Mouse (Mus musculus): Measurements from ENCODE around the gene Mycn.

Gene Mycn

GRCm38 (mm10) chr12:12928239-12928638 is 13.5 kb downstream of the Mycn start:
- intact Hi-C loops (cut with DNase I) = no loop called here

DNA sequence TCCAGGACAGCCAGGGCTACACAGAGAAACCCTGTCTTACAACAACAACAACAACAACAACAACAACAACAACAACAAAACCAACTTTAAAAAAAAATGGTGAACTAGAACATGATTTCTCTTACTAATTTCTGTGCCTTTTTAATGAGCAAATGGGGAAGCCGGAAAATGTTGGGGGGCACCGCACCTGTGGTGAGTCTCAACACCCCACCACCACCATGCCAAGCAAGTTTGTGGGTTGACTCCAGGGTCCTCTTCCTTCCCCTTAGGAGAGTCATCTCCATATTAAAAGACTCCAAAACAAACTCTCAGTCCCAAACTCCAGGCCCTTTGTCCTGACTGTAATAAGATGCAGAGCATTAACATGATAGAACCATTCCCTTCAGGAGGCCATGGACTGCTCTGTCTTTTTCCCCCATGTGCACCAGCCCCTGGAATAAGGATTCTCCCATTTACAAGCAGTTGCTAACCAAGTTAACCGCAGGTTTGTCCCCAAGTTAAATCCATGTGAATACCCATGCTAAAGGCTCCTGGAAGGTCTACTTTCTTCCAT is 14.7 kb downstream of the Mycn start:
- intact Hi-C loops (cut with DNase I) = no loop called here

- intact Hi-C loops (cut with DNase I) = no loop called here
These were observed 17.3 kb downstream of the Mycn start for GRCm38 (mm10) chr12:12924446-12924845.

- intact Hi-C loops (cut with DNase I) = no loop called here
These were observed 21.3 kb downstream of the Mycn start for GRCm38 (mm10) chr12:12920166-12921157.

DNA sequence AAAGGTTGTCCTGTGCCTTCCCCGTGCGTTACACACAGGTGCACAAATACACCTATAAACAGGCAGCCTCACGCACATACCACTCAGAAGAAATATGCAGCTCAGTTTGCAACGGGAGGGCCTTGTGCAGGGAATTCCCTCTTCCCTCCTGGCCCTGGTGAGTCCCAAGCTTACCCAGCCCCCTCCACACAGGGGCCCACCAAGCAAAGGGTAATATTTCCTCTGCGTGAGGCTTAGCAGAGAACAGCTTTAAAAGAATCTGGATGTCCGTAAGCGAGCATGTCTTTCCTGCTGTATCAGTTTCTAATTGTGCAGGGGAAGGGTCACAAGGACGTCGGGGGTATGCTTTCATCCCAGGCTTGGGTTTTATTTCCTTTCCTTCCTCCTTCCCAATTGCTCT is 25.4 kb downstream of the Mycn start:
- intact Hi-C loops (cut with DNase I) = no loop called here

DNA sequence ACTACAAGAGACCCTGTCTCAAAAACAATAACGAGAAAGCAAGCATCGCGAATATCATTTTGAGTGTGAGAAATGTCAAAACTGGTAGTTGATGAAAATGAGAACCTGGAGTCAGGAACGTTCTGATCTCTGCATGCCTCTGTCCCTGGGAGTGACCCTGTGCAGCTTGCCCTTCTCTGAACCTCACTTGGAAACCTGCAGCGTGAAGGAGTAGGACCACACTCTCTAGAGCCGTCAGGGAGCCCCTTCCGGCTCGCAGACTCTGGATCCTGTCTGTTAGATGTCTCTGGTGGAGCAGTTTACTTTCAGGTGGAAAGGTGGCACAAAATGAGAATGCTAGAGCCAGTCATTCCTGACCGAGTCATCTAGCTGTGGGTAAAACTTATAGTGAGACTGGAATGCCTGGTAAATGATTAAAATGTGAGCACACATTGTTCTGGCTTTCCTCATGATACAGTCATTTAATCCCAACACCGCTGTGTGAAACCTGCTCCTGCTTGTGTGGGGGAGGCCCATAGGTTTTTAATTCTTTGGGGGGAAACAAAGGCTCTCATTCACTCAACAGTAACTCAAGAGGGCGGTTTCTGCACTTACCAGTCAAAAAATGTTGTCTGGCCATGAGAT is 31.2 kb downstream of the Mycn start:
- intact Hi-C loops (cut with DNase I) = no loop called here

DNA sequence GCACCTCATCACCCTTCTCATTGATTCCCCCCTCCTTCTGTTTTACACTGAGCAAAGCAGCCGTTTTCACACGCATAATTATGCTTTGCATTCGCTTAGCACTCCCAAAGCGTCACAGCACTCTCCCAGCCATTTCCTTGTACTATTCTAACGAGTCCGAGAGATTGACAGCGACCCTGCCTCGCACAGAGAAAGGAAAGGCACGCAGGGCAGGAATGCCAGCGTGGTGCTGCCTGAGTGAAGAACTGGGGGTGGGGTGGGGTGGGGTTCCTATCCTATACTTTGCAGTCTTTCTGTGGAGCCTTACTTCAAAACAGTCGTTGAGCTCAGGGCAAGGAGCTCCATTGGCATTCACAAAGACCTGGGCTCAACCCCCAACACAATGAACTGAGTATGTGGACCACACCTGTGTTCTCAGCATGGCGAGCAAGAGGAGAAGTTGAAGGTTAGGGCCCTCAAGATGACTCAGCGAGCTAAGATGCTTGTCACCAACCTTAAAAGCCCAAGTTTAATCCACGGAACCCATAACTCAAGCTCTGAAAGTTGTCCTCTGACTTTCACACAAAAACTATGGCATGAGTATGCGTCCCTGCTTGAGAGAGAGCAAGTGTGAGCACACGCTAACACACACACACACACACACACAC is 32.0 kb downstream of the Mycn start:
- intact Hi-C loops (cut with DNase I) = no loop called here

- intact Hi-C loops (cut with DNase I) = no loop called here
These were observed 34.9 kb downstream of the Mycn start for GRCm38 (mm10) chr12:12906771-12907170.

DNA sequence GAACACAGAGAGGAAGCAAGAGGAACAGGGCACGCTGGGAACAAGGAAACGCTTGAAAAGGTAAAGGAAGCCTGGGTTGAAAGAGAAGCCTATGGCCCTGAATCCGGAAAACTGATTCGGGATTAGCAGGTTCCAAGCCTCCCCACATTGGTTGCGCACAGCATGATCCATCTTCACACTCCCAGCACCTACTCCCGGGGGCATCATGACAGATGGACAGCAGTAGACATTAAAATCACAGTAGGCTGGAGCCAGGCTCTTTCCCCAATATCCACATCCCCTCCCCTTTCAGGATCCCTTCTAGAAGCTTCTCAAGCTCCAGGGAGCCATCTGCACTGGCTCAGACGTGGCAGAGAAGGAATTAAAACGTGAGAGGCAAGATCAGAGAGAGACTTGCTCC is 35.4 kb downstream of the Mycn start:
- intact Hi-C loops (cut with DNase I) = no loop called here

GRCm38 (mm10) chr12:12905117-12905516 is 36.6 kb downstream of the Mycn start:
- intact Hi-C loops (cut with DNase I) = no loop called here

- intact Hi-C loops (cut with DNase I) = no loop called here
These were observed 37.2 kb downstream of the Mycn start for GRCm38 (mm10) chr12:12904512-12904953.

GRCm38 (mm10) chr12:12904086-12904485 is 37.6 kb downstream of the Mycn start:
- intact Hi-C loops (cut with DNase I) = no loop called here

DNA sequence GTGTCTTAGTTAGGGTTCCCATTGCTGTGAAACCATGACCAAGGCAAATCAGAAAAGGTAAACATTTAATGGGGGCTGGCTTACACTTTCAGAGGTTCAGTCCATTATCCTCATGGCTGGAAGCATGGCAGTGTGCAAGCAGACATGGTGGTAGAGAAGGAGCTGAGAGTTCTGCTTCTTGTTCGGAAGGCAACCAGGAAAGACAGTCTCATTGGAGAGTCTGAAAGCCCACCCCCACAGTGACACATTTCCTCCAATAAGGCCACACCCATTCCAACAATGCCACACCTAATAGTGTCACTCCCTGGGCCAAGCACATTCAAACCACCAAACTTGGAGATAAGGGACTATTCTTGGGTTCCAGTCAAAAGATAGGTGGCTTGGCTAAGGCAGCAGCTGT is 39.3 kb downstream of the Mycn start:
- intact Hi-C loops (cut with DNase I) = no loop called here

- intact Hi-C loops (cut with DNase I) = no loop called here
These were observed 43.2 kb downstream of the Mycn start for GRCm38 (mm10) chr12:12898356-12899126.

DNA sequence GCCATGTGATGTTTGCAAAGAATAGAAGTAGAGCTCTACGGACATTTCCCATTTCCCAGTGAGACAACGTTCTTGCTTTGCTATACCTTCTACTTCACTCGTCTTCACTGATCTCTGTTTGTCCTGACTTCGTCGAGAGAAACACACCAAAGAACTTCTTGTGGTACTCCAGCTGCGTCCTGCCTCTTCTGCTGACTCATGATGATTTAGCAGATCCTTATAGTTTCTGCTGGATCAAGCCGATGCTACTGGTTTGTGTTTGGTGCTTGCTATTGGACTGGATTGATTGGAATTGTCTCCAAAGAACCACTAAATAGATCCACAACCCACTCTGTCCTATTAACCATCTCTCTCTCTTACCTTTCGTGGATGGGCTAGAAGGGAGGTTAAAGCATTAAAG is 47.7 kb downstream of the Mycn start:
- intact Hi-C loops (cut with DNase I) = no loop called here

DNA sequence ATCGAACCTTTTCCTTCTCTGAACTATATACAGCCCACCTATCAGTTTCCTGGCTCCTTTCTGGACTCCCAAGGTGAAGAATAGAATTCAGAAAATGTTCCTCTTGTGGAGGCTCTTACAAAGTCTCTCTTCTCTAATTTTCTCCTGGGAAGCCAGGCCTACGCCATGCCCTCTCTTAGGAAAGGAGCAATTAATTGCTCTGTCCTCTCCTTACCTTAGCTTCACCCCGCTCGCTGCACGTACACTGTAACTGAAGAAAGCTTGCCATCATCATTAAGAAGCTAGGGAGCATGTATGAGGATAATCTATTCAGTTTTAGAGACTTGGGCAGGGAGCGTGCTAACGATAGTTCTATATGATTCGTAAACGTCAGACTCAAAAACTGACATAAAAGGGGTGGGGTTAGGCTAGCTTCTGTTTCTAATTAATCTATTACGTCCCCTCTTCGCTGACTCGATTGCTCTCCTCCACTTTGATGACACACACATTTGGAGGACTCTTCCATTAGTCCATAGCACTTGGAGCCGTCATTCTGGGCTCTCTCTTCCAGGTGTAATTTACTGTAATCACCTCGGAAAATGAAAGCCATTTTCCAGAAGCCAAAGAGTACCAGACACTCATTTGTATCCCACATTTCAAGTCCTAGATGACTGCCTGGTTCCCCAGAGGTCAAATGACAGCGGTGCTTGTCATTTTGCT is 55.4 kb downstream of the Mycn start:
- intact Hi-C loops (cut with DNase I) = no loop called here
